Mouse (Mus musculus) ovary, postnatal 36 days (tissue): ENCODE results near the gene Sept9.

Source experiments
- DNase-seq: peaks from one replicate; pipeline ENCODE4 v3.0.0; 2022; ENCODE audit warnings: low spot score, mixed read lengths

The Sept9 gene

GRCm38 (mm10) chr11:117292446-117292845 lies 93.0 kb downstream of the Sept9 start:
- no peak for DNase-seq

GRCm38 (mm10) chr11:117295266-117295665 lies 95.8 kb downstream of the Sept9 start:
- DNase-seq = no peak

- DNase-seq = no peak
These were observed 96.6 kb downstream of the Sept9 start for GRCm38 (mm10) chr11:117296116-117296499.

- DNase-seq = no peak
These were observed 97.2 kb downstream of the Sept9 start for GRCm38 (mm10) chr11:117296500-117297189.

- no peak for DNase-seq
These were observed 97.8 kb downstream of the Sept9 start for GRCm38 (mm10) chr11:117297190-117297829.

GRCm38 (mm10) chr11:117299741-117300140 lies 100.3 kb downstream of the Sept9 start:
- no peak for DNase-seq

GRCm38 (mm10) chr11:117300809-117301208 lies 101.3 kb downstream of the Sept9 start:
- no peak for DNase-seq

GRCm38 (mm10) chr11:117301716-117302115 lies 102.3 kb downstream of the Sept9 start:
- DNase-seq = no peak

GRCm38 (mm10) chr11:117302371-117302770 lies 102.9 kb downstream of the Sept9 start:
- peak; percentile 63 for DNase-seq

- DNase-seq = no peak
These were observed 106.2 kb downstream of the Sept9 start for GRCm38 (mm10) chr11:117305509-117306188.

- DNase-seq = no peak
These were observed 107.0 kb downstream of the Sept9 start for GRCm38 (mm10) chr11:117306311-117307088.

GRCm38 (mm10) chr11:117307895-117308786 lies 108.7 kb downstream of the Sept9 start:
- no peak for DNase-seq

- DNase-seq = no peak
These were observed 109.9 kb downstream of the Sept9 start for GRCm38 (mm10) chr11:117309108-117309917.

GRCm38 (mm10) chr11:117309918-117310287 lies 110.4 kb downstream of the Sept9 start:
- no peak for DNase-seq

GRCm38 (mm10) chr11:117310341-117311107 lies 111.1 kb downstream of the Sept9 start:
- DNase-seq = no peak

- DNase-seq = peak; percentile 63
These were observed 111.8 kb downstream of the Sept9 start for GRCm38 (mm10) chr11:117311127-117311800.

GRCm38 (mm10) chr11:117312028-117312901 lies 112.8 kb downstream of the Sept9 start:
- peak; percentile 69 for DNase-seq

GRCm38 (mm10) chr11:117312936-117313335 lies 113.5 kb downstream of the Sept9 start:
- peak; percentile 68 for DNase-seq
